Mouse (Mus musculus): ENCODE results near the gene Mcur1. TPM values are rescaled to one million over a fixed set of nuclear protein-coding genes. Genes with fewer than 3 reads are reported as not detected.

Gene Mcur1
- polyA plus RNA-seq, 1 experiment from 2014 or later = 9.0 TPM

DNA sequence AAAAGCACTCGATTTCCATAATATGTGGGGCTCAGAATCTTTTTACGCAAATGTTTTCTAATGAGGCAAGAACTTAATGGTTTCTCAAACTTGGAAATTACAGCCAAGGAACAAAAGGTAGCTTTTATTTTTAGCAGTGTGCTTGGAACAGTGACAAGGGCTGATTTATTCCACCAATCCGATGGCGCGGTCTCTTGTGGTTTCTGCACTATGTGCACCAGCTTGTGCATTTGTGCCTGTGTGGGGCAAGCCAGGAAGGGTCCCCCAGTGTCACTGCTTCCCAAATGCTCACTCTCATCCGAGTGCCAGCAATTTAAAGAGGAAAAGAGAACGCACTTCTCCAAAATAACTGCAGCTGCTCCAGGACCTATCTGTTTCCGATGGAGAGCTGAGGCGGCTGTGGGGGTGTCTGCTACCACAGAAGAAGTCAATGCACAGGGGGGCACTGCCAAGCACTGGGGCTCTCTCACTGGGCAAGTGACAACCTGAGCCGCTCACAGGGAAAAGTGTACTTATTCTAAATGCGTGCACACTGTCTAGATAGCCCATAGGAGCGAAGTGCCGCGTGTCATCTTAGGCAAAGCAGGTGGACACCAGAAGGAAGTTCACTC lies 19.7 kb downstream of the Mcur1 start:
- H3K4me1 ChIP-seq = no peaks in the 10 kb centered on the region
- 64% methylated on average over 14 of the region's 14 CpGs for WGBS (ENCODE audit: insufficient replicate concordance)
- ATAC-seq = no peak

DNA sequence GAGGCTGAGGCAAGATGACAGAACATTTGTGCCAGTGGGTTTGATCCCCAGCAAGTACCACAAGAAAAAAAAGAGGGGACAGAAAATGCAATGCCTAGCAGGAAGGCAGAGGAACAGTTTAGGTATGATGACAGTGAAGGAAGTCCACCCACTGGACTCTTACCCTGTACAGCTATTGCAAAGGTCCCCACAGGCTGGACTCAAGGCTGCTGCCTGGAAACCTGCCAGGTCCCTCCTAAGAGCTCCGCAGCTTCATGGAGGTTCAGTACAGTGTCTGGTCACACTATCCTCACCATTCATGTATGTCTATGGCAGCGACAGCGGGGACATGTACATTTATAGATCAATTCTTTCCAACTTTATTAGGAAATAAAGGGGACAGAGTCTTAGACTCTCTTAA lies 20.6 kb downstream of the Mcur1 start:
- WGBS (ENCODE audit: insufficient replicate concordance) = 80% methylated on average over 3 of the region's 3 CpGs

More for the DNA sequence above, 19.7 kb downstream of the Mcur1 start:
- peaks cover 16% of the 10 kb centered on the region for H3K36me3 ChIP-seq
- no peaks in the 10 kb centered on the region for H3K27me3 ChIP-seq (replicated peaks)
- H3K9ac ChIP-seq = no peak overlapping the region
- no peak overlapping the region for H3K4me3 ChIP-seq
- H3K27ac ChIP-seq = no peak overlapping the region
- H3K4me2 ChIP-seq = no peak overlapping the region
- H3K9me3 ChIP-seq (replicated peaks) = no peaks in the 10 kb centered on the region

DNA sequence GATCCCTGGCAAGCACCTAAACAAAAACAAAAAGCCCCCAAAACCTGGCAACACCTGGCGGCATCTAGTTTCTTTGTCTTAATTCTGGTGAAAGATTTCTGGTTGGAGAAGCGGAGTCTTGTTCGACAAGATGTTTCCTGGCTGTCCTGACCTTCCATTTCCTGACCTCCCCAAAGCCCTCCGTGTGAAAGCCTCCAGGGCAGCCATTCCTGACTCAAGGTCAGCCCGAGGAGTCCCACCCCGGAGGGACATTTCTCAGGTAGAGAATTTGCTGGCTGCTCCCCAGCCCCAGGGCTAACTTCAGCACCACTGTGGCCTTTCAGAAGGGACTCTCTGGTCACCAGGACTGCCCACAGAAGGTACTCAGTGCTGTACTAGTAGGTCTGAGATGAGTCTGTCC lies 22.1 kb downstream of the Mcur1 start:
- H3K9me3 ChIP-seq (replicated peaks) = no peaks in the 10 kb centered on the region
- H3K27ac ChIP-seq = no peak overlapping the region
- H3K9ac ChIP-seq = no peak overlapping the region
- 50% methylated on average over 6 of the region's 6 CpGs for WGBS (ENCODE audit: insufficient replicate concordance)
- no peak overlapping the region for H3K4me3 ChIP-seq
- no peaks in the 10 kb centered on the region for H3K36me3 ChIP-seq
- no peak overlapping the region for H3K4me2 ChIP-seq
- no peaks in the 10 kb centered on the region for H3K27me3 ChIP-seq (replicated peaks)
- no peak for ATAC-seq
- peaks cover 4% of the 10 kb centered on the region; the same call in 1 of the 2 replicates for H3K4me1 ChIP-seq

More for the DNA sequence above, 20.6 kb downstream of the Mcur1 start:
- no peak overlapping the region for H3K4me3 ChIP-seq
- H3K27ac ChIP-seq = no peak overlapping the region
- H3K9ac ChIP-seq = no peak overlapping the region
- no peaks in the 10 kb centered on the region for H3K27me3 ChIP-seq (replicated peaks)
- H3K4me2 ChIP-seq = no peak overlapping the region
- H3K4me1 ChIP-seq = peaks cover 4% of the 10 kb centered on the region; the same call in 1 of the 2 replicates
- peaks cover 7% of the 10 kb centered on the region for H3K36me3 ChIP-seq
- H3K9me3 ChIP-seq (replicated peaks) = no peaks in the 10 kb centered on the region
- ATAC-seq = no peak

DNA sequence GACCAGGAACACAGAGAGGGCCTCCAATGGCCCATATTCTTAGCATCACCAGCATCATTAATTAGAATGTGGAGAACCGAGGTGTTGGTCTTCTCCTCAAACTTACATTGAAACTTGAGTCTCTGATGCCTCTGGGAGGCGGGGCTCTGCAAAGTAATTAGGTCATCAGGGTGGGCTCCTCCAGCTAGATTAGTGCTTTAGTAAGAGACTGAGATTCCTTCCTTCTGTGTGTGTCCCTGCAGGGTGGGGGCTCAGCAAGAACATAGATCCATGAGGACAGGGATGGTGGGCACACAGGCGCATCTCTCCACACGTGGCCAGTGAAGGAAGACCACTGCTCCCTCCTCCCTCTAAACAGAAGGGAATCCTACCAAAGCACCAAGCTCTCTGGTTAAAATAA lies 26.0 kb downstream of the Mcur1 start:
- no peak overlapping the region for H3K4me2 ChIP-seq
- no peaks in the 10 kb centered on the region for H3K9me3 ChIP-seq (replicated peaks)
- H3K4me1 ChIP-seq = peaks cover 29% of the 10 kb centered on the region
- no peak overlapping the region for H3K27ac ChIP-seq
- no peak overlapping the region for H3K4me3 ChIP-seq
- no peak overlapping the region for H3K9ac ChIP-seq
- ATAC-seq = no peak
- H3K36me3 ChIP-seq = no peaks in the 10 kb centered on the region
- WGBS (ENCODE audit: insufficient replicate concordance) = 74% methylated on average over 4 of the region's 4 CpGs
- 0 out of 2 replicates have a peak, but pooled peaks cover 3% of the 10 kb centered on the region for H3K27me3 ChIP-seq (replicated peaks)

DNA sequence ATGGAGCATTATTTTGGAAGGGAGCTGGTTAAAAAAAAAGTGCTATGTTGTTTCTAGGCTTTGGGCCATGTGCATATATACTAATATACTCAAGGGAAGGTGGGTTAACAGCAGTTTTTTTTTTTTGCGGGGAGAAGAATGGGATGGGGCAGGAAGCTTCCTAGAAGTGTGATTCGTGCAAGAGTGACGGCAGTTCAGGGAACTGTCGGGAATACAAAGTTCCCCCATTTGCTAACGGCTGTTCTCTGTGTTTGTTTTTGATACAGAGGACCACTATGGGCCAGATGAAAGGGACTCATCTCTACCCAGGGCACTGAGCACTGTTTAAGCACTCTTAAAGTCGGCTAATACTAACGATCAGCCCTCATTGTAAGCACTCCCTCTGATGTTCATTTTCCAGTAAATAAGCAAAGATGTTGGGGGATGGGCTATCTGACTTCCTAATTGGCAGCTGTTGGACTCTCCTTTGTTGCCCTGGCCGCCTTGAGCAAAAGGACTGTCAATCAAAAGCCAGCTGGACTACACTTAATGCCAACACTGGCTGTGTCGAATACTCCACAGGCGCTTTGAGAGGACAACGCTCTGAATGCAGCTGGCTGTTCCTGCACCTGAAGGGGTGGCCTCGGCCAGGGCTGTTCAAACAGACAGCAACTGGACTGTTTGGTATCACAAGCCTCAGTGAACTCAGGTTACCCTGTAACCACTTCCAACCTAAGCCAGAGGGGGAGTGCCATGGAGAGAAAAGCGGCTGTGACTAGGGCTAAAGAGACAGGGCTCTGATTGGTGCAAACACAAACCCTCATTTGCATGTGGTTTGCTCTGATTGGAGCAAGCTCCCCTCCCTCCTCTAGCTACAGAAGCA lies 28.9 kb downstream of the Mcur1 start:
- Histone ChIP-seq H3K27ac (peak overlapping the region; percentile 43), H3K4me3 (no peak overlapping the region), H3K9ac (no peak overlapping the region), H3K4me2 (peak overlapping the region; percentile 54), H3K4me1 (peaks cover 29% of the 10 kb centered on the region), H3K9me3 (replicated peaks) (no peaks in the 10 kb centered on the region), H3K27me3 (replicated peaks) (0 out of 2 replicates have a peak, but pooled peaks cover 3% of the 10 kb centered on the region), H3K36me3 (no peaks in the 10 kb centered on the region)
- 6% methylated on average over 13 of the region's 13 CpGs for WGBS (ENCODE audit: insufficient replicate concordance)
- peak; percentile 74 for ATAC-seq

DNA sequence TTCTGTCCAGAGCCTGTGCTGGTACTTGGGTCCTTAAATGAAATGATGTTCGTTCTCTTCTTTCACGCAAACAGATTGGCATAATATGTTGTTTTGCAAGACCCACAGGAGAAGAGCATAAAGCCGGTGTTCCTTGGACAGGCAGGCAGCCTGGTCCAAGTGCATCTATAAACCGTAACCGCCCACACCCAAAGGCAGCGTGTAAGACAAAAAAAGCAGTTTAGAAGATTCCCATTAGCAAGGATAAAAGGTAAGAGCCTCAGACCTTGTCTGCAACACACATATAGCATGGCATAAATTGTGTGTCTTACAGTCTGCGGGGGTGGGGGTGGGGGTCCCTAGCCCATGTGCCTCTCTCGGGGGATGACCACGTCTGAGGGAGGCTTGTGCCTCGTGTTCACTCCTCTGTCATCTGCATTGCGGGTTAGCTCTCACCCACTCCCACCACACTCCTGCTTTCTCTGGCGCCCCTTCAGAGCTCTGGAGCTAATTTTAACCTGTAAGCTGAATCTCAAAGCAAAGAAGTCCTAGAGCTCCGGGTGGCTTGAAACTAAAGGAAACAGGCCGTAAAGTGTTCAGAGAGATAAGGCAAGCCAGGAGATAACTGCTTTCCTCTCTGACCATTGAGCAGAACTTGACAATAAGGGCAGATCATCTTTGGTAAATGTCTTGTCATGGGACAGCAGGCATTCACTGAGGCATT lies 29.7 kb downstream of the Mcur1 start:
- Histone ChIP-seq H3K4me2 (peak overlapping the region; percentile 54), H3K27me3 (replicated peaks) (0 out of 2 replicates have a peak, but pooled peaks cover 3% of the 10 kb centered on the region), H3K36me3 (no peaks in the 10 kb centered on the region), H3K4me3 (no peak overlapping the region), H3K9ac (no peak overlapping the region), H3K27ac (0 out of 2 replicates have a peak overlapping the region, but pooled peaks have one; percentile 43), H3K4me1 (peaks cover 35% of the 10 kb centered on the region), H3K9me3 (replicated peaks) (no peaks in the 10 kb centered on the region)
- 22% methylated on average over 14 of the region's 14 CpGs for WGBS (ENCODE audit: insufficient replicate concordance)
- 0 out of 2 replicates have a peak, but pooled peaks have one; percentile 35 for ATAC-seq

DNA sequence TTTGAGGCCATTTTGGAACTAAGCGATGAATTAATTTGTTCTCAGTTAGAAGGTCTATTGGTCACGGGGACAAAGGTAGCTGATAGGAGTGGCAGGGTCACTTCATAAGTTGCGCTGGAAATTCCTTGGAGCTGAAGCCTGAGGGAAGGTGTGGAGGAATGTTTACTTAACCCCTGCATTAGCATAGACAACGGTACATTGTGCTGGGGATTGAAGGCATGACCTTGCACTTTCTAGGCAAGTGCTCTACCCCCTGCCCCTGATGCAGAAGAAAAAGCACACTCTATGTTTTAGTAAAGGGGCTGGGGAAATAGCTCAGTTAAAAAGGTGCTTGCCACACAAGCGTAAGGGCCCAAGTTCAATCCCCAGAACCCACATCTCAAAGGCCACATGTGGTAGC lies 33.7 kb downstream of the Mcur1 start:
- Histone ChIP-seq H3K27ac (no peak overlapping the region), H3K9ac (no peak overlapping the region), H3K9me3 (replicated peaks) (0 out of 2 replicates have a peak, but pooled peaks cover 3% of the 10 kb centered on the region), H3K4me2 (no peak overlapping the region), H3K4me1 (peaks cover 40% of the 10 kb centered on the region), H3K27me3 (replicated peaks) (0 out of 2 replicates have a peak, but pooled peaks cover 3% of the 10 kb centered on the region), H3K36me3 (no peaks in the 10 kb centered on the region), H3K4me3 (no peak overlapping the region)
- ATAC-seq = no peak
- 71% methylated on average over 5 of the region's 5 CpGs for WGBS (ENCODE audit: insufficient replicate concordance)

DNA sequence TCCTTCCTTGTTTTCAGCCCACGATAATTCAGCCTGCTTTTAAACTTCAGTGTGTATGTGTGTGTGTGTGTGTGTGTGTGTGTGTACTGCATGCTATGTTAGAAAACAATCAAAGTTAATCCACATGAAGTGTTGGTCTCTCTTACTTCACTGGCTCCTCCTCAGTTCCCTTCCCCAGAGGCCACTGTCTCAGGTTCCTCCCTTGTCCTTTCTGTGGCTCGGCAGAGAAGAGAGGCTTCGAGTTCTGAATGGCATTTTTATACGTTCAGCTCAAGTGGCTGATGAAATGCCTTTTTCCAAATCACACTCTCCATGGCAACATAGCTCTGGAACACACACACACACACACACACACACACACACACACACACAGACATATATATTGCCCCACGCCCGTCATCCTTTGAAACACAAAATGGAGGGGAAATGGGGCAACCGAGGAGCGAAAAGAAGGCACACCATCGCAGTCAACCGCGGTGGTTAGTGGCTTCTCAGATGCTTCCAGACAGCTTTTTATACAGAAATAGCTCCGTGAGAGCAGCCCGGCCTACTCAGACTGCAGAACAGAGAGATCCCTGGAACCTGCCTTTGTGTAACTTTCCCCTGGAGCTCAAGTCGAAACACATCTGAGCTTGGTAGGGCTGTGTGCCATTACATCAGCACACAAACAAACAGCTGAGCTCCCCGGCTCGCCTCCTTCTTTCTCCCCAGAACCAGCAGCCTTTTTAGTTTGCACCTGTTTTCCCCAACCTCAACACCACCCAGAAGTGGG lies 34.4 kb downstream of the Mcur1 start:
- H3K4me2 ChIP-seq = no peak overlapping the region
- H3K4me3 ChIP-seq = no peak overlapping the region
- no peak overlapping the region for H3K9ac ChIP-seq
- no peak for ATAC-seq
- H3K27ac ChIP-seq = no peak overlapping the region
- peaks cover 33% of the 10 kb centered on the region for H3K4me1 ChIP-seq
- WGBS (ENCODE audit: insufficient replicate concordance) = 56% methylated on average over 16 of the region's 16 CpGs
- 0 out of 2 replicates have a peak, but pooled peaks cover 3% of the 10 kb centered on the region for H3K9me3 ChIP-seq (replicated peaks)
- 0 out of 2 replicates have a peak, but pooled peaks cover 3% of the 10 kb centered on the region for H3K27me3 ChIP-seq (replicated peaks)
- no peaks in the 10 kb centered on the region for H3K36me3 ChIP-seq

DNA sequence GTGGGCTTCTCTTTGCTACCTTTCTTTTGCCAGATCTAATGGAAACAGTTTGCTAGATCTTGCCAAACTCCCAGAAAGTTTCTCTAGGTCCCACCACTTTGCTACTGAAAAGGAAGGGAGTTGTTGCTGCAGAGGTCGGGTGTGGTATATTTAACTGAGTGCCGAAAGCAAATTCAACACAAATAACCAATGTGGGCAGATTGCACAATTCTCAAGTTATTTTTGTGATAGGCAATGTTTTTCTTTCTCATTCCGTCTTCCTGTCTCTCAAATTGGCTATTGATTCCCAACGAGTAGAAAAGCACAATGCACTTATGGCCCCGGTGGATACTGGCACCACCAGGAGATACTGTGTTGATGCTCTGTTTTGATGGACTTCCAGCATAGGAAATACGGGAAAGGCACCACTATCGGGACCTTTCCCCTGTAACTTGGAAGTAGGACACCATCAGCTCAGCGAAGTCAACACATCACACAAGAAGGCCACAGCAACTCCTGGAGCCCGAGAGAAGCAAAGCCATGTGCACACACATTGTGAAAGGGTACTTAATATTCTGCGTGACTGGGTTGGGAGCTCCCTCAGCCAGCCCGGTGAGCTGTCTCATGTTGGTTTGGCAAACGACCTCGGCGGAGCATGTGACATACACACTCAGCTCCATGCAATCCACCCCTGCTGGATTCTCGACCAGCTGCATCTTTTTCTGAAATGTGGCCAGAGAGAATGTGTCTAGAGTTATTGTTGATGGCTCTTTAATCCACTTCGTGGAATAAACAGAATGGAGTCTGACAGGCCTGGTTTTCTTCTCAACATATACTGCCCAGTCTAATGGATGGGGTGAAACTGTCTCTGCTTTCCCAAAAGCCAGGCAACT lies 35.3 kb downstream of the Mcur1 start:
- WGBS (ENCODE audit: insufficient replicate concordance) = 42% methylated on average over 16 of the region's 16 CpGs
- H3K4me3 ChIP-seq = no peak overlapping the region
- H3K27me3 ChIP-seq (replicated peaks) = 0 out of 2 replicates have a peak, but pooled peaks cover 3% of the 10 kb centered on the region
- H3K4me1 ChIP-seq = peaks cover 24% of the 10 kb centered on the region
- H3K9ac ChIP-seq = no peak overlapping the region
- no peak for ATAC-seq
- H3K9me3 ChIP-seq (replicated peaks) = 0 out of 2 replicates have a peak, but pooled peaks cover 3% of the 10 kb centered on the region
- 0 out of 2 replicates have a peak overlapping the region, but pooled peaks have one; percentile 2 for H3K4me2 ChIP-seq
- no peaks in the 10 kb centered on the region for H3K36me3 ChIP-seq
- H3K27ac ChIP-seq = no peak overlapping the region

DNA sequence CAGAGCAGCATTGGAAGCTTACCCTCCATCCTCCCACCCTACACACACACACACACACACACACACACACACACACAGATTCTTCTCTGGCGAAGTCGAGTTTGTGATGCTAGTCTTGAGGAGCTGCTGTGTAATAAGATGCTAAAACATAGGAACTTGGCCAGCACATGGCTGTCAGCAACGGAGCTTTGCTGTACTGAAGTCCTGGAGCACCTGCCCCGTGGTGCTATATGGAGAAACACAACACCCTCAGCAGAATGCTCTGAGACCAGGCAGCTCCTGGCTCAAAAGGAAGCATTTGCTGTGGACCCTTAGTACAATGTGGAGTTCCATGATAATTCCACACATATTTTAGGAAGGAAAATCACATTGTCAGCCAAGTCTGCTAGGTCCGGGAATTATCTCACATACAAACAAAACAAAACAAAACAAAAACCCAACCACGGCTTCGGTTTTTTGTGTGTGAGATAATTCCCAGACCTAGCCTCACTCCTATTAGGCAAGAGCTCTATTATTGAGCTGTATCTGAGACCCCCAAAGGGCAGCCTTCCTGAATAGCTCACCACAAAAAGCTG lies 36.0 kb downstream of the Mcur1 start:
- 49% methylated on average over 7 of the region's 7 CpGs for WGBS (ENCODE audit: insufficient replicate concordance)

More for the DNA sequence above, 36.0 kb downstream of the Mcur1 start:
- Histone ChIP-seq H3K27ac (no peak overlapping the region), H3K4me2 (no peak overlapping the region), H3K27me3 (replicated peaks) (no peaks in the 10 kb centered on the region), H3K9me3 (replicated peaks) (0 out of 2 replicates have a peak, but pooled peaks cover 3% of the 10 kb centered on the region), H3K9ac (no peak overlapping the region), H3K36me3 (no peaks in the 10 kb centered on the region), H3K4me1 (peaks cover 24% of the 10 kb centered on the region), H3K4me3 (no peak overlapping the region)
- no peak for ATAC-seq

All from liver, embryonic 12.5 days (tissue).